Mouse (Mus musculus): ENCODE measurements around the gene Tfap2d.

Tfap2d gene

DNA sequence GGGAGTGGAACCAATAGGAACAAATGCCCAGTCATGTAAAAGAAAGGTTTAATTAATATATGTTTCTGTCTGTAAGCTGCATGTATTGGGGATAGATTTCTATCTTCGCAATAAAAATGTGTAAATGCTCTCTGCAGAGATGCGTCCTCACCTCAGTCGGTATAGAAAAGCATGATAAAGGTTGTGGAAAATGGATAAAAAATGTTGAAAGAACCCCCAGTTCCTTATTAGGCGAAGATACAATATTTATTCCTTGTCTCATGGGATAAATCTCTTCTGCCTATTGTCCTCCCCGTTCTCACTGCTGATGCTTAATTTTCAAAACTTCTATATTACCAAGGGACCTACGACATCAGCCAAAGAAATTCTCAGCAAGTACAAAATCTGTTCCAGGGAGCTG is at the start of gene Tfap2d:
TSS of gene Tfap2d (plus strand) at position 392 of the 400 bp plus-strand sequence.
- no peak for DNase-seq (ENCODE audit: low spot score)

DNA sequence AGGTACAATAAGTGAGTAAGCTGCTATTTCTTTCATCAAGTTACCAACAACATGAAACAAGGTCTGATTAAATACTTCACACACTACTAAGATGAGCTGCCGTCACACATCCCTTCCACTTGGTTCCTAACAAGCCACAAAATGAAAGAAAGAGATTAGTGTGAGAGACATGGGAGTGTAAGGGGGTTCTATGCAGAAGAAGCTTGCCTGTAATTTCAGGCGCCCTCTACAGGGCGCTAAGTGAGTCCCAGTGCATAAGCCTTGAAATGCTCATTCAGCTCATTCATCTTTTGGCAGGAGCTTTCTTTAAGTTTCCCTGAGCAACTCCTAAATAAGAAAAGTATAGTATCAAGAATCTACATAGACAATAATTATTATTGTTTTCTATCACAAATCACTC is 46.5 kb upstream of the Tfap2d start:
- no peak for DNase-seq (ENCODE audit: low spot score)

DNA sequence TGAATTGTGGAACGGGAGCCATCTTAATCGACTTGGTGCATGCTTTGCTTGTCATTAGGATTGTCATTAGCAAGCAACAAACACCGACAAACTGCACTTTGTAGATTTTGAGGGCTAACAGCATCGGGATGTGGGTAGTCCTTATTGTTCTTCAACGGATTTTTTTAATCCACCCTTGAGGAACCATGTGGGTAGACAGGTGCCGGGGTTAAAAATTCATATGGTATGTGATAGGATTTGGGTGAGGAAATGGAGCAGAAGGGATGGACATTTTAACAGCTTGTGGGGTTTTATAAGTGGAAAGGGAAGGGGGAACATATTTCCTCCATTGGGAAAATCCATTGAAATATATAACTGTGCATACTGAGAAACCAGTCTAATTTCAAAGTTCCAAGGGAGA is 46.0 kb upstream of the Tfap2d start:
- DNase-seq (ENCODE audit: low spot score) = no peak

DNA sequence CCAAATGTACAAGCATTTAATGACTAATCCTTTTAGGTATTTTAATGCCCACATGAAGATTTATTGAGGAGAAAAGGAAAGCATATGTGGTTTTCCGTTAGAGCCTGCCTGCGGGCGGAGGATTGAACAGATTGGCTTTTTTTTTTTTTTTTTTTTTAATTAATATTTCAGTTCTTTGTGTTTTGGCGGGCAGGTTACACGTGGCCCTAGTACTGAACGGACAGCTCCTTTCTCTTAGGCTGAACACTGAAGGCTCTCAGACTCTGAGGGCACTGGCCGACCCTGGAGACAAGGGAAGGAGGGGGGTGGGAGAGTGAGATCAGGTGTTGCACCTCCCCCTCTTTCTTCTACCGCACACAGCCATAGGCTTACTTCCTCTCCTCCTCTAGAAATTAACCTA is 14.7 kb upstream of the Tfap2d start:
- DNase-seq (ENCODE audit: low spot score) = no peak

DNA sequence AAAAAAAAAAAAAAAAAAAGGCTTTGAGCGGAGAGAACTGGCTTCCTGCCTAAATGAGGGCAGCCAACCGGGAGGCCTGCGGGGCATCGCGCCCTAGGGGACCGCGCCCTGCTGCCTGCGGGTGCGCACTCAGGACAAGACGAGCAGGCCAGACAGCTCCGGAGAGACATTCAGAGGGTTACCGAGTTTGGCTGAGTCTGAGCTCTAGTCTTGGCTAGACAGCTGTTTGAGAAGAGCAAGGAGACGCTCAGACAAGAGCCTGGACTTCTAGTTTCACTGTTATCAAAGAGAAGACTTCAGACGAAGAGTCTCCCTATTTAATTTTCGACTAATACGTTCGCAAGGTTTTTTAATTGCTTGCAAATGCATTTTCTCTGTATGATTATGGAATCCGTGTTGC is 5.9 kb upstream of the Tfap2d start:
- DNase-seq (ENCODE audit: low spot score) = no peak

DNA sequence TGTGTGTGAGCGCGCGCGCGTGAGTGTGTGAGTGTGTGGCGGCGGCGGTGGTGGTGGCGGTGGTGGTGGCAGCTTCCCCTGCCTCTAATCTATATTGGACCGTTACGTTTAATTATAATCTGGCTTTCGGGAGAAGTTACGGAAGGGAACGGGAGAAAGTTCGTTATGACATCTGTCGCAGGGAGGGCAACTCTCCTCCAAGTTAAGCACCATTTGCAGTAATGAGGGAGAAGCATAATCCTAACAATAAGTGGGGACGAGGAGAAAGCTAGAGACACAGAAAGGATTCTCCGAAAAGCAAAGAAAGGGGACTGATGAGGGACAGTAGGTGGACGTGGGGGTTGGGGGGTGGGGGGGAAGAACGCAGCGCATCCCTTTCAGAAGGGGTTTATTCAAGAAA is 494 bp downstream of the Tfap2d start:
- DNase-seq (ENCODE audit: low spot score) = no peak

DNA sequence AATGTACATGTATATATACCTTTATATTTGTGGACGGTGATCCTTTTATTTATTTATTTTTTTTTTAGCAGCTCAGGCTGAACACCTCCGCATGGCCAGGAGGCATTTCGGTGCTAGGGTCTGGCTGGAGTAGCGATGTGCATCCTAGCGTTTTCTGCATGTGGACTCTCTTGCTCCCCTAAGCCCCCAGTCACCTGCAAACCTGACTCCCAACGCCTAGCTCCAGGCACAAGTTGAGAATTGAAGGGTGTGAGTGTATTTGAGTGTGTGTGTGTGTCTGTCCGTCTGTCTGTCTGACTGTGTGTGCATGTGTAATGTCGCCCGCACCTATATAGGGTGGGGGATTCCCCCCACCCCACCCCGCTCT is 937 bp downstream of the Tfap2d start:
- DNase-seq (ENCODE audit: low spot score) = no peak

DNA sequence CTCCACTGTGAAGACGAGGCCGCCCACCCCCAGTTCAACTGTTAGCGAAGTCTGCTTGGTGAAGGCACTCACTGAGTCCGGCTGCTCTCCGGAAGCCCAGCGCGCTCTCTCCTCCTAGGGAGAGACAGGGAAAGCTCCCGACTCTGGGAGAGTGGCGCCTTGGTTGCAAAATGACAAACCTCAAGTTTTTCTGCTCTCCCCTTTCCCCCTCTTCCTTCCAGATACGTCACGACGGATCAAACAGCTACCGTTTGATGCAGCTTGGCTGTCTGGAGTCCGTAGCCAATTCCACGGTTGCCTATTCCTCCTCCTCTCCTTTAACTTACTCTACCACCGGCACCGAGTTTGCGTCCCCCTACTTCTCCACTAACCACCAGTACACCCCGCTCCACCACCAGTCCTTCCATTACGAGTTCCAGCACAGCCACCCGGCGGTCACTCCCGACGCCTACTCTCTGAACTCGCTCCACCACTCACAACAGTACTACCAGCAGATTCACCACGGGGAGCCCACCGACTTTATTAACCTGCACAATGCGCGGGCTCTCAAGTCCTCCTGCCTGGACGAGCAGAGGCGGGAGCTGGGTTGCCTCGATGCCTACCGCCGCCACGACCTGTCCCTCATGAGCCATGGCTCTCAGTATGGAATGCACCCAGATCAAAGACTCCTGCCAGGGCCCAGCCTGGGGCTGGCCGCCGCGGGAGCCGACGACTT is 1.5 kb downstream of the Tfap2d start:
- DNase-seq (ENCODE audit: low spot score) = no peak

DNA sequence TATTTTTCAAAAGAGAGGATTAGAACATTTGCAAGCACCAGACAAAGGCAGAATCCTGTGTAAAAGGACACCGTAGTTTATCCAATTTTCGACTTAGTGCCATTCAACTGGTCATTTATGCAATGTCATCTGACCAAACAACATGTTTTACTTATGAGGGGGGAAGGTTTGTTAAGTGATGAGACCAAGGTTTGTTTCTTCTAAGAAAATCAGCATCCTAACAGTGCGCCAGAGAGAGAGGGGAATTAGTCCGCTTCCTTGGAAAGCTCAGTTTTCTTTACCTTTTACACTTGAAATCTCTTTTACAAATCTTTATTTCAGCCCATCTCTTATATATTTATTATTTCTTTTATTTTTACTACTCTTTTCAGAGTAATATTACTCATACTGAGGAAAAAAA is 3.6 kb downstream of the Tfap2d start:
- no peak for DNase-seq (ENCODE audit: low spot score)

DNA sequence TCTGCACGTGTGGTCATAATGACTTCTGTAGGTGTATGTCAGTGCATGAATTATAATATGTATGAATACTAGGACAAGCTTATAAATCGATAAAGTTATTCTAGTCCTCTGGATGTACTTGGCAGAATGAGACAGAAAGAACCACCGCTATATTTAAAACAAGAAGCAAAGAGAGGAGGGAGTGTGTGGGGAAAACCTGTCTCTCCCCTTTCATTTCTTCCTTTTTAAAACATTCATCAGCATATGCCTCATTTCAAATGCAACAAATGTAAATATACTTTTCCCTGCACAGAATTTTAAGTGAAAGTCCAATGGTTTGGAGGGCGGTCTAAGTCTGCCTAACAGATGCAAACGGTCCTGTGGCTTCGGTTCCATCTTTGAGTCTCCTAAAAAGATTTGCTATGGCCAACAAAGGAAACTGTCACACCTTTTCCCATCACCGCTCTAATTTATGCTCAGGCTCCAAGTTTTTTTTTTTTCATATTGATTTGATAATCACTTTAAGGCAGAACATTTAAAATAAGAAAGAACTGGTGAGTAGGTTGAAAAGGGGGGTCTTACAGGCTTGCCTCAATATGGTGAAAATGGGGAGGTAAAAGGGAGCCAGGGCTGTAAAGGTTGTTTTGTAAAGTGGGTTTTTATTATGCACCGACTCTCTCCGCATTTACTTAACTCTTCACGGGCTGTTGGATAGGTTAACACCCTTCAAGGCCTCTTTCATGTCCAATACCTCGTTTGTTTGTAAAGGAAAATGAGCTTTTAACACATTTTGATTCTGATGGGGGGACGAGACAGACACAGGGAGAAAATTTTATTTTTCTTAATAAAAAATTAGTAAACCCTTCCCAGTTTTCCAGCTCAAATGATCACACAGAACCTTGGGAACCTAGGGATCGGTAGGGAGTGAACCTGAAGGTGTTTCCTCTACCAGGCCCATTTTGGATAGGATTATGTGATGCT is 4.3 kb downstream of the Tfap2d start:
- no peak for DNase-seq (ENCODE audit: low spot score)

DNA sequence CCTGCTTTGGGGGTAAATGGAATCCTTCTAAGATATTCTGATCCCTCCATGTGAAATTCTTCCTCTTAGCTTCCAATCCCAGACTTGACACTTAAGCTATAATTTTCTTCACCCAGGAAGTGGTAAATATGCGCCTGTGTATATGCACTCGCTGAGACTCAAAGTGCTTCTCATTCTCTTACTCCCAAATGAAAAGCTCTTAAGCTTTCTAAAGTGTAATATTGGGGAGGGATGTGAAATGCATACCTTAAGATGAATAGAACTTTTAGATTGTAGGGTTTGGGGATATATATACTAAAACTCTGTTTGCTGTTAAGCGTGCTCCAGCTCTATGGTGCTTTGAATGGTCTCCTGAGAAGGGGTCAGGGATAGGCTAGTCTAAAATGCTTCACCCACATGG is 5.0 kb downstream of the Tfap2d start:
- DNase-seq (ENCODE audit: low spot score) = no peak

DNA sequence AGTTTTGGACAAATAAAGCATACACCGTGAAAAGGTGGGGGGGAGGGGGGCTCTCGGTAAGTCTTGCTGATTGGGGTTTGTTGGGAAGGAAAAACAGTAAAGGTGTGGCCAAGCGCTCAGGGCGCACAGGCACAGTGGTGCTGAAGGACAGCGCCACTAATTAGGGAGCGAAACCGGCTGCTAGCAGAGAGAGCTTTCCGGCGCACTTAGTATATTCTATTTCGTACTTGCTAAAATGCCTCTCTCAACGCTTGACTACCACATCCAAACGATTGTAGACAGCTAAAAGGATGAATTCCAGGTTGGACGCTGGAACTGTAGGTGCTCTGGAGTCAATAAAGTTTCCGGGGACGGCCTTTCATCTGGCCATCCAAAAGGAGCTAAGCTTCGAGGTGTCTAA is 6.9 kb downstream of the Tfap2d start:
- DNase-seq (ENCODE audit: low spot score) = peak; percentile 1

DNA sequence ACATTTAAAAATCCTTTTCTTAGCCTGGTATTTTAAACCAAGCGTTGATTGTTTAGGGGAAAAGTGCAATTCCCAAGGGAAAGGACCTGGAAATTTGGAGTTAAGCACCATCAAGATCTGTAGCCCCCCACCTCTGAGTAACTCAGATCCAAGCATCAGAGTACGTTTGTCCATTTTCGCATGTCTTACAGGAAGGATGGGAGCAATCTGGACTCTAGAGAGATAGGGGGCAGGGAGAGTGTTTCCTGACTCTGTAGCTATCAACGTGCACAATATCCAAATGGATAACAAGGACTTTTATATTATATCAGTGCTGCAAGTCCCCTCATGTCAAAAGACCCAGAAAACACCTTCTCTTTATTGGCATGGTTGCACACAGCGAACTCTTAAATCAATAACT is 7.4 kb downstream of the Tfap2d start:
- DNase-seq (ENCODE audit: low spot score) = no peak

DNA sequence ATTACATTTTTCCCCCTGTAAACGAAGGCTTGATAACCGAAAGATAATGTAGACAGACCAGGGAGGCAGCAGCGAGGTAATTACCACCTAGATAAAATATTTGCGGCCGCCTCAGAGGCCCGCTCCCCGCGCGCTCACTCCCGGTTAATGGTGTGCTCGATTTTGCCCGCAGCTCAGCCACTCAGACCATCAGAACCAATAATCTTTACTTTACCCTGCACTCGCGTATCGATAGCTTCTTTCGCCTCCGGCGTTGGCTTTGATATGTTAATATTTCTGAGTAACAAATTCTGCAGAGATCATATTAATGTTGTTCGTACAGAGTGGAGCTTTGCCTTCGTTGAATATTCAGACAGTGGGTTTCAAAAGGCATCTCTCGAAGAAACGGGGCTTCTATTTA is 8.2 kb downstream of the Tfap2d start:
- DNase-seq (ENCODE audit: low spot score) = no peak

DNA sequence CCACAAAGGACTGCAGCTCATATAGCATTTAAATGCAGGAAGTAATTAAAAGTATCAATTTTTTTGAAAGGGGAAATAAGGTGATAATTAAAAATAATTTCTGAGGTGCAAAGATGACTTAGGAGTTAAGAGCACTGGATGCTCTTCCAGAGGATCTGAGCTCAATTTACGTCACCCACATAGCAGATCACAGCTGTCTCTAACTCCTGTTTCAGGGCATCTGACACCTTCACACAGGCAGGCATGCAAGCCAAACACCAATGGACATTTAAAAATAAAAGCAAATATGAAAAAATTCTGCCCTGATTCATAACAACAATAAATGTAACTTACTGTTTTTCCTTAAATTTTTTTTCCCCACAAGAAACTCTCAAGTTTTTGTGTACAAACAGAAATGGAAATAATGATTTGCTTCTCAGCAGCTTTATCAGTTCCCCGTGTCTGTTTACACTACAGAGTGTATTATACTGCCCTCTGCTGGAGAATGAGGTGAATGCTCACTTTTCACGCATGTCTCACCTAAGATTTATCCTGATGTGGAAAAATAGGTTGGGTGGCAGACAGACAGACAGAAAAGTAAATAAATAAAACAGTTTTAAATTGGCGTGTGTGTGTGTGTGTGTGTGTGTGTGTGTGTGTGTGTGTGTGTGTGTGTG is 76.0 kb downstream of the Tfap2d start:
- DNase-seq (ENCODE audit: low spot score) = no peak

DNA sequence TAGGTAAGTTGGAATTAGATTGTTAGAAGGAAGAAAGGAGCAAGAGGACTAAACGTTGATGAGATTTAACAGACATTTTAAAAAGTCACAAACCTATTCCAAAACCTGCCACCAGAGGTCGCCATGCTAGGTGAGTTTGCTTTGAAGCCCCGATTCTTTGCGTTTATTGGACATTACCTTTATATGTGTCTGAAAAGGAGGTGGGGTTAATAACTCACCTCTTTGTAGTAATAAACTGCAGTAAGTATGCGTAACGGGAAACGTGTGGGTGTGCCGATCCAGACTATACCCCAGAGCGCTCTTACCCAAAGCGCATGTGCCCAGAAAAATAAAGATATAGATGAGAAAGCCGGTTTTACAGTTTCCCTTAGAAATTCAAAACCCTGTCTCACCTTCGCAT is 102.8 kb downstream of the Tfap2d start:
- DNase-seq (ENCODE audit: low spot score) = no peak

DNA sequence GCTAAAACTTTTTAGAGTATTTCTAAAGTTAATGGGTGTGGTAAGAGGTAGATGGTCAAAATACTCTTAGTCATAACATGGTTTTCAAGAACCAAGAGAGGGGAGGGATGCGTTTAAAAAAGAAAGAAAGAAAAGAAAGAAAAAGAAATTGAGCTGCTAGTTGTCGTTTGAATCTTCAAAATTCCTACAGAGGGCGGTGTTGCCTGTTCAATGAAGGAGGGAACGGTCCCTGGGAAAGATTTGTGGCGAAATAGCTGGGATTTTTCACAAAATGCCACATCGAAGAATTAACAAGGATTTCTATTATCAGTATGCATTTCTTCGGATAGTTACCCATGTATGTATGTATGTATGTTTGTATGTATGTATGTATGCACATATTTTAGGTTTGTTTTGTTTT is 103.4 kb downstream of the Tfap2d start:
- DNase-seq (ENCODE audit: low spot score) = no peak

DNA sequence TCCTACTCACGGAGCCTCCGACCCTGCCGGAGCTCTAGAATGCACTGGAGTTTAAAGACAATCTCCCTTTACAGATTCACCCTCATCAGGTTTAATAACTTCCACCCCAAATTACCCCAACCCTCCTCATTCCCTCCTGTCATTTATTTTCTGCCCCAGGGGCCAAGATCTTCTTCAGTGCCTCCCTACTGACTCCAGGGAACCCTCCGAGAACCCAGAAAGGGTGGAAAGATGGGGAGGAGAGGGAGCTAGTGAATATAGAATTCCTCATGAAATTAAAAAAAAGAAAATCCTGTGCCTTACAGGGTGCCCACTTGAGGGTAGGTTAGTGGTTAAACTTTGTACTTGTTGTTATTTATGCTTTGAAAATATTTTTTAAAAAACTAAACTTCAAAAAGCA is 104.8 kb downstream of the Tfap2d start:
- DNase-seq (ENCODE audit: low spot score) = no peak

DNA sequence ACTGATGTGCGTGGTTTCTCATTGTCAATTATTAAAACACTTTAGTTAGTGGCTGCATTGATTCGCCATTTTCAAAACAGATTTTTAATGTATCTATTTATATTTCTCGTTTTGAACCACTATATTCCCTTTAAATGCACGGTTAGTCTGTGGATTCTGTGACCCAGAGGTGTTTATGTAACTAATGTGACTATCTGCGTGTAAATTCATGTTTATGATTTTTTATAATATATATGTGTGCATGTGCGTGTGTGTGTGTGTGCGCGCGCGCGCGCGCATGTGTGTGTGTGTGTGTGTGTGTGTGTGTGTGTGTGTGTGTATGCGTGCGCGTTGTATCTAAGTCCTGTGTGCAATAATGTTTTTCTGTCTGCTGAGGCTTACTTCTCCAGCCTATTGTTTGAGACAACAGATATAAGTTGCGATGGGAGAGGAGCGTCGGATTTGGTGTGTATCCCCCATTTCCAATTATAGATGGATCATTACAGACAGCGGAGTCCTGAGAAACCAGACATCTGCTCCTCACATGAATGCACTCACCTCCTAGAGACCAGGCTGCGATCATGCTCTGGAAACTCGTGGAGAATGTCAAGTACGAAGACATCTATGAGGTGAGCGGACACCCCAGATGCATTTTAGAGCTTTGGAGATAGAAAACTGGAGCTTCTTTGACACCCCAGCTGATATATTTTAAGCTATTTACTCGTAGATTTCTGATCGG is 106.0 kb downstream of the Tfap2d start, which contains the start of gene Tfap2b:
TSS of gene Tfap2b (plus strand) at position 274 of the 718 bp plus-strand sequence.
- DNase-seq (ENCODE audit: low spot score) = no peak

DNA sequence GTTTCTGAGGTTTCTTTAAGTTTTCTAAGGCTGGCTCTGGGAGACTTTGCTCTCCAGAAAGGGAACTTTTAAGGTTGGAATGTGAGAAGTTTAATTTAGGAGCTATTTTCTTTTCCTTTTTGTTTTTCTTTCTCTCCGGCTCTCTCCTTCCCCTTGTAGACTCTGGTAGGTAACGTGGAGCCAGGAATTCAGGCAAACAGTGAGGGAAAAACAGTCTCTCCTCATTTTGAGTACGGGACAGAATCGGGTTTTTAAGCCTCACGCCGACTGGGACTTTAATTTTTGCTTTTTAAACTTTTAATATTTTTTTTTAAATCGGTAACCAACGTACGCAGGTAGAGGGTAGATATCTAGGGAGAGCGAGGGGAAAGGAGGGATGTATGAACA is 106.5 kb downstream of the Tfap2d start:
- no peak for DNase-seq (ENCODE audit: low spot score)

DNA sequence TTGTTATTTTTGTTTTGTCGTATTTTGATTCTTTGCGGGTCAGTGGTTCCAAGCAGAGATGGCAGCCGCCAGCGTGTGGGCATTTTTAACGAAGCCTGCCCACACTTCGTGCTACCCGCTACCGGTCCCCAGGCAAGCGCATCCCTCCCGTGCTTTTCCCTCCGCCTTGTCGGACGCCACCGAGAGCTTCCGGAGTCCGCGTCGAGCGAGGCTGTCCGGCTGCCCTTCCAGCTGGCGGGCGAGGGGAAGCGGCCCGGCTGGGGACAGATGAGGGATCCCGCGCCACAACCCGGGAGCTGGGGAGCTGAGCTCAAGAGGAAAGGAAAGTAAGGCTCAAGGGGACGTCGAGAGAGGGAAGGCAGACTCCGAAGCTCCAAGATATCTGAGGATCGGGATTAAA is 107.0 kb downstream of the Tfap2d start:
- DNase-seq (ENCODE audit: low spot score) = no peak
